Mouse (Mus musculus): ENCODE results near the gene Nfia.

GRCm38 (mm10) chr4:97805255-97805654 is 32.7 kb downstream of the Nfia start:
- TF ChIP-seq CTCF (IDR thresholded peaks at IDR 0.05; ENCODE audit: low read depth, low read length) = no peak
- TF ChIP-seq POLR2A (IDR thresholded peaks at IDR 0.05; ENCODE audit: borderline replicate concordance, low read depth, low read length) = no peak

Data from bone marrow macrophage, adult 2 months (primary cell).